Mouse (Mus musculus) limb, embryonic 10.5 days (tissue): Measurements from ENCODE around the gene Aak1. TPM values are rescaled to one million over a fixed set of nuclear protein-coding genes. Genes with fewer than 3 reads are reported as not detected.

Experiments used
- DNase-seq: peaks from one replicate; pipeline ENCODE4 v3.0.0-alpha.2; 2017; ENCODE audit warnings: low spot score
- H3K27ac ChIP-seq: fragments of 300-500 bp; sonication (generic); 2 replicates; pipeline ENCODE4 v1.5.1; 2016; ENCODE audit warnings: mild to moderate bottlenecking
- H3K27me3 ChIP-seq: fragments of 300-500 bp; sonication (generic); 2 replicates; pipeline ENCODE4 v1.6.1; 2016; ENCODE audit warnings: low read depth, mild to moderate bottlenecking; ENCODE audit not compliant: poor library complexity, severe bottlenecking
- H3K36me3 ChIP-seq: fragments of 300-500 bp; sonication (generic); 2 replicates; pipeline ENCODE4 v1.6.1; 2016; ENCODE audit warnings: mild to moderate bottlenecking, moderate library complexity
- H3K4me1 ChIP-seq: fragments of 300-500 bp; sonication (generic); 2 replicates; pipeline ENCODE4 v1.6.1; 2016
- H3K4me3 ChIP-seq: fragments of 300-500 bp; sonication (generic); 2 replicates; pipeline ENCODE4 v1.5.1; 2016; ENCODE audit warnings: mild to moderate bottlenecking, moderate library complexity
- H3K9me3 ChIP-seq: fragments of 300-500 bp; sonication (generic); replicated peaks from 2 replicates; pipeline ENCODE4 v1.6.1; 2016; ENCODE audit warnings: mild to moderate bottlenecking
- WGBS: fragments of 180-500 bp; shearing (Covaris S2); methylation state at CpG from one replicate; pipeline ENCODE4 v1.1.7; 2016; 5-methylcytosine and 5-hydroxymethylcytosine counted together
- polyA plus RNA-seq: library from polyadenylated mRNA; unstranded; fragments of >200 nt; fragmentation: Nextera tagmentation; extraction: Ambion mirVana; gene quantifications from 2 replicates; pipeline ENCODE4 v1.2.1, GENCODE M21; 2016

The Aak1 gene
- polyA plus RNA-seq, 1 experiment from 2014 or later, result 13.3 TPM

DNA sequence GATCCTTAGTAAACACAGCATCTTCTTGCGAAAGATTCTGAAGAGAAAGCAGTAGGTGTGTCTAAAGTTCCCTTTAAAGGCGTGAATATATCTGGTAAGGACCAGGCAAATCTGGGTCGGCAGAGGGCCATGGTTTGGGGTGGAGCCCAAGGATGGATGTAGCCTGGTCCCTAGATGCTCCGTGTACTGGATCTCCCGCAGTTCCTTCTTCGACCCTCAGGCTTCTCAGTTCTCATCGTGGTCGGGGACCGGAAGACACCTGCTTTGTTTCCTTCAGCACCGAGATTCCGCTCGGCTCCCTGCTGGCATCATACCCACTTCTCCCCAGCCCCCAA, 770 bp upstream of the Aak1 start:
- DNase-seq, result no peak
- peaks cover 32% of the 10 kb centered on the region for H3K4me1 ChIP-seq
- H3K4me3 ChIP-seq, result peak overlapping the region; percentile 87
- WGBS, result 1% methylated on average over 12 of the region's 12 CpGs
- peaks cover 4% of the 10 kb centered on the region; the same call in 1 of the 2 replicates for H3K36me3 ChIP-seq
- peak overlapping the region; percentile 94 for H3K27ac ChIP-seq
- no peaks in the 10 kb centered on the region for H3K9me3 ChIP-seq
- H3K27me3 ChIP-seq, result no peaks in the 10 kb centered on the region

DNA sequence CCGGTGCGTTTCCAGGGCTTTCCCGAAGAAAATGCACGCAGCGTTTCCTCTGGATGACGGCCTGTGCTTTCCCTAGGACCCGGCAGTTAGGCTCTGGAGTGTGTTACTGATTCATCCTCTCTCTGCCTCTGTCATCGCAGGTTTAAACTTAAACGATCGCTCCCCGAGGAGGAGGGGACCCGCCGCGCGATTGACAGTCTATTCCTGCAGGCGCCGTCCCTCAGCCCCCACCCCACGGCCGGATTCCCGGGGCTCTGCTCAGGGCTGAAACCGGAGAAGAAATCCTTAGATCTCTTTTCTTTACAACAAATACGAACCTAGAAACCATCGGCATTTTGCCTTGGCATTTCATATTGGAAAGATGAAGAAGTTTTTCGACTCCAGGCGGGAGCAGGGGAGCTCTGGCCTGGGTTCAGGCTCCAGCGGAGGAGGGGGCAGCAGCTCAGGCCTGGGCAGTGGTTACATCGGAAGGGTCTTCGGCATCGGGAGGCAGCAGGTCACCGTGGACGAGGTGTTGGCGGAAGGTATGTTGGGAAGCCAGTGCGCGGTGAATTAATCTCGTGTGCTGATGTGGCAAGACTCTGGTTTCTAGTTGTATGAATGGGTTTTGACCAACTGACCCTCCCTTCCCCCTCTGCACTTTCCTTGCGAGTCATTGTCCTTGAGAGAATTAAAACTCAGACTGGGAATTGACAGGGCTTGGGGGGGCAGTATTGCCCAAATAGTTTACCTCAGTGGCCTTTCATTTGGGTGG, 552 bp downstream of the Aak1 start:
- H3K36me3 ChIP-seq, result peaks cover 13% of the 10 kb centered on the region
- peak; percentile 58 for DNase-seq
- peak overlapping the region; percentile 94 for H3K27ac ChIP-seq
- peaks cover 32% of the 10 kb centered on the region for H3K4me1 ChIP-seq
- no peaks in the 10 kb centered on the region for H3K27me3 ChIP-seq
- under 1% methylated on average over 36 of the region's 36 CpGs for WGBS
- H3K4me3 ChIP-seq, result peak overlapping the region; percentile 87
- no peaks in the 10 kb centered on the region for H3K9me3 ChIP-seq

DNA sequence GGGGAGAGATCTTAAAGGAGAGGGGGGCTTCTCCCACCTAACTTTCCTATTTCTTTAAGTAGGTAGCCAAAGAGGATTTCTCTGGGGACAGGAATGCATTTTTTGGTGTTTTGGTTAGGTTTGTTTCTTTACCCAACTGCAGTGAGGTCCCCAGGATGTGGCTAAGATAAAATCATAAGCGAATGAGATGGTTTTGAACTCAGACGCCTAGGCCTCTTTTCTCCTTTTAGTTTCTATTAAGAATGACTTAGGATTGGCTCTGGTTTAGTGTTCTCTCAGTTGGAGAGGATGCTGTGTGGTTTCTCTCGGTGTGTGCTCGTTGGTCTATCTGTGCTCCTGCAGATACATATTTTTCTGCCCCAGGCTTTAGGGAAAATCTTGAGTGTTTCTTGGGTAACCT, 1.3 kb downstream of the Aak1 start:
- no peaks in the 10 kb centered on the region for H3K27me3 ChIP-seq
- peaks cover 32% of the 10 kb centered on the region for H3K4me1 ChIP-seq
- H3K9me3 ChIP-seq, result no peaks in the 10 kb centered on the region
- peaks cover 18% of the 10 kb centered on the region for H3K36me3 ChIP-seq
- H3K4me3 ChIP-seq, result peak overlapping the region; percentile 87
- H3K27ac ChIP-seq, result peak overlapping the region; percentile 94; the same call in 1 of the 2 replicates
- WGBS, result 50% methylated on average over 4 of the region's 4 CpGs
- DNase-seq, result no peak

DNA sequence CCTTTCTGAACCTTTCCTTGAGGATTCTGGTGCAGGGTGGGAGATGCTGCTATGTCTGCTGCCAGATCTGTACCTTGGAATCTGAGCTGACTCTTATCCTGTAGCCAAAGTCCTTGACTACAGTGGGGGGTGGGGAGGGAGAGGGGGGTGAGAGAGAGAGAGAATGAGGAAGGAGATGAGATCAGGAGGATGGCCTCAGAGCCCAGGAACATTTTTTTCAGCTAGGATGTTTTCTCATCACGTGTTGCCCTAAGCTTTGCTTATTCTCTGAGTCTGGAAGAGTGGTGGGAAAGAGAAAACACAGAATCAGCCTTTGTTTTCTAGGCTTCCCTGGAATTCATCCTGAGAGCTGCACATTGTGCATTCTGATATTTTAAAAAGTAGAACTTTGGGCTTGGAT, 2.2 kb downstream of the Aak1 start:
- no peak for DNase-seq
- H3K27me3 ChIP-seq, result no peaks in the 10 kb centered on the region
- WGBS, result 37% methylated on average over 1 of the region's 1 CpGs

DNA sequence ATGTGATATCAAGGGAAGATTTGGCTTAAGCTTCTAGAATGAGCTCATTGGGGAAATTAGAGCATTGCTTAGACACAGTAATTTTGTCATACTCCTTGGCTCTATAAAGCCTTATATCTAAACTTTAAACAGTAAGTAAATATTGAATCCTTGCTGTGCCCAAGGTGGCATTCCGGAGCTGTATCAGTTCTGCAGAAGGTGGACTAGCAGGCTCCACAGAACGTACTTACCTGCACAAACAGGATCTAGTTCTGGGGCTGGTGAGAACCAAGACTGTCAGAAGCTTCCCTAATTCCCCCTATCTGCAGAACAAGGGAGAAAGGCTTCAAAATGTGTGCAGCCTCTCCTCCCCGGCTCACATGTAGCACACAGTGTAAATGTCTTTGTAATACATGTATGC, 4.6 kb downstream of the Aak1 start:
- DNase-seq, result no peak
- Histone ChIP-seq H3K4me3 (no peak overlapping the region), H3K27me3 (no peaks in the 10 kb centered on the region), H3K27ac (no peak overlapping the region), H3K4me1 (peaks cover 22% of the 10 kb centered on the region), H3K9me3 (no peaks in the 10 kb centered on the region), H3K36me3 (peaks cover 22% of the 10 kb centered on the region)
- WGBS, result 91% methylated on average over 3 of the region's 3 CpGs

More for the DNA sequence above, 2.2 kb downstream of the Aak1 start:
- peak overlapping the region; percentile 87 for H3K4me3 ChIP-seq
- H3K36me3 ChIP-seq, result peaks cover 18% of the 10 kb centered on the region
- peaks cover 32% of the 10 kb centered on the region for H3K4me1 ChIP-seq
- H3K9me3 ChIP-seq, result no peaks in the 10 kb centered on the region
- no peak overlapping the region; the same call in 1 of the 2 replicates for H3K27ac ChIP-seq

DNA sequence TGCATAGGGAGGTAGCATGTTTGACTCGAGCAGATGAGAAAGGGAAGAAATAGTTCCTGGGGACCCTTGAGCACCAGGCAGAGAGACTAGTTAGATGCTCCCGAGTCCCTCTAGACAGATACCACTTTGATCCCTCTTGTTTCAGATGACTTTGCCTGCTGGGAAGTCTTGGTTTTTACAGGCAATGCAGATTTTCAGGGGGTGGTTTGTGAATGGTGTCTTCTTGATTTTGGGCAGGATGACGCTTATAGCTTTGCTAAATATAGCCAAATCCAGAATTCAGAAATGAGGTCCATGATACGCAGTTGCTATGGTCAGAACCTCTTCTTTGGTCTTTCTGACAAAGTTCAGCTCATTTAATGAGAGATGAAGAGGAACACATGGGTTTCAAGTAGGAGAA, 5.6 kb downstream of the Aak1 start:
- no peak overlapping the region for H3K27ac ChIP-seq
- H3K4me1 ChIP-seq, result peaks cover 22% of the 10 kb centered on the region
- WGBS, result 91% methylated on average over 4 of the region's 4 CpGs
- H3K9me3 ChIP-seq, result no peaks in the 10 kb centered on the region
- no peak for DNase-seq
- peaks cover 32% of the 10 kb centered on the region for H3K36me3 ChIP-seq
- H3K27me3 ChIP-seq, result no peaks in the 10 kb centered on the region
- no peak overlapping the region for H3K4me3 ChIP-seq

DNA sequence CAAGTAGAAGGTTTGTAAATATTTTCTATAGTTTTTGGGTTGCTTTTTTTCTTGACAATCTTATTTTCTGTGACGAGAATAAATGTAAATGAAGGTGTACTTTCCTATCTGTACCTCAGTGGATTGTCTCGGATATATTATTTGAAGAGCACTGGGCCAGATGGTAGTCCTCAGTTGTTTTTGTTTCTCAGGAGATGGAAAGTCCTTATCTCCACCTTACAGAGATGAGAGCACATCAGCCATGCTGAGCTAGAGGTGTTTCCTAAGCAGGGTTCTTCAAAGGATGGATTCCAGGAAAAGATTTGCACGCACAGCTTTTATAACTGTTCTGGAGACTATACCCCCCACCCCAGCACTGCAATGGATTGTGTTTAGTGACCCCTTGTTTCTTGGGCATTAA, 9.3 kb downstream of the Aak1 start:
- 95% methylated on average over 3 of the region's 3 CpGs for WGBS
- no peaks in the 10 kb centered on the region for H3K27me3 ChIP-seq
- DNase-seq, result no peak
- H3K27ac ChIP-seq, result no peak overlapping the region
- no peaks in the 10 kb centered on the region for H3K4me1 ChIP-seq
- H3K36me3 ChIP-seq, result peaks cover 42% of the 10 kb centered on the region
- H3K9me3 ChIP-seq, result no peaks in the 10 kb centered on the region
- no peak overlapping the region for H3K4me3 ChIP-seq

DNA sequence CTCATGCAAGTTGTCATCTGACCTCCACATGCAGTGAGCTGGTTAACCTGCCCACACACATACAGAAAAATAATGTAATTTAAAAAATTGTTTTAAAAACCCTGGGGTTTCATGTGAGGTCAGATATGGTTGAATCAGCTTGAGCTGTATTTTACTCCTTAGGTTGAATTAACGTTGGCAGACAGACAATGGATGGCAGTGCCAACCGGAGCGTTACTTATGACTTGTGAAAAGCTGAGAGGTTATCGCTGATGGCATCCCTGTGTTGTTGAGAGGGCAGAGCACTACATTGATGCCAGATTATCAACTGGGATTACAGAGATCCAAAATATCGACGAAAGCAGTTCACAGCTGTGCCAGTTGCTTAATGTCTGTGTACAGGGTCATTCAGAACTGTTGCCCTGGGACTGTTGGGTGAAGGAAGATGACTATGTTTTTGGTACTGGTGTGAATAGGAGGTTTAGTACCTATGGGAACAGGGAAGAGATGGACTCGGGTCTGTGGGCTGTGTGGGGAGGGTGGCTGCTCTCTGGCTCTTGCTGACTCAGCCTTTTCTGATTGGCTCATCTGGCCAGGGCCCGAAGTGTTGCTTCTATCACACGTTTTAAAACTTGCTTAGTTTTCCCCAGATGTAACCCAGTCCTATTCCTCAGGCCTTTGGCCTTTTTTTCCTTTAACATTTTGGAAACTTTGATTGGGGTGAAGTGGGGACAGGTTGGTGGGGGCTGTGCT, 11.6 kb downstream of the Aak1 start:
- no peaks in the 10 kb centered on the region for H3K4me1 ChIP-seq
- no peaks in the 10 kb centered on the region for H3K9me3 ChIP-seq
- no peak overlapping the region for H3K27ac ChIP-seq
- no peak for DNase-seq
- peaks cover 29% of the 10 kb centered on the region for H3K36me3 ChIP-seq
- H3K4me3 ChIP-seq, result no peak overlapping the region
- WGBS, result 93% methylated on average over 9 of the region's 9 CpGs
- no peaks in the 10 kb centered on the region for H3K27me3 ChIP-seq

DNA sequence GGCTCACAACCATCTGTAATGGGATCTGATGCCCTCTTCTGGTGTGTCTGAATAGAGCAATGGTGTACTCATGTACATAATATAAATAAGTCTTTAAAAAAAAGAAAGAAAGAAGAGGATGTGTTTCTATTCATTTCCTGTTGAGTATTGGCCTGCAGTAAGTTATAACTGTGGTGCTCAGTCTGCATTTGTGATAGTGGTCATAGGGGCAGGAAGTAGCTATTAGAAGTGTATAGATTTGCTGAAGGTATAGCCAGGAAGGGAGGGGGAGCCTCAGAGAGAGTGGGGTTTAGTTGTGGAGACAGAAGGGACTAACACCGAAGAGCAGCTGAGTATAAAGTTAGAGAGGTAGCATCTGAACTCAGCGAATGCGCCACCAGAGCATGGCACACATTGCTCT, 15.0 kb downstream of the Aak1 start:
- WGBS, result 92% methylated on average over 3 of the region's 3 CpGs
- Histone ChIP-seq H3K4me1 (no peaks in the 10 kb centered on the region), H3K9me3 (no peaks in the 10 kb centered on the region), H3K27ac (no peak overlapping the region), H3K36me3 (peaks cover 27% of the 10 kb centered on the region), H3K4me3 (no peak overlapping the region), H3K27me3 (no peaks in the 10 kb centered on the region)
- DNase-seq, result no peak

DNA sequence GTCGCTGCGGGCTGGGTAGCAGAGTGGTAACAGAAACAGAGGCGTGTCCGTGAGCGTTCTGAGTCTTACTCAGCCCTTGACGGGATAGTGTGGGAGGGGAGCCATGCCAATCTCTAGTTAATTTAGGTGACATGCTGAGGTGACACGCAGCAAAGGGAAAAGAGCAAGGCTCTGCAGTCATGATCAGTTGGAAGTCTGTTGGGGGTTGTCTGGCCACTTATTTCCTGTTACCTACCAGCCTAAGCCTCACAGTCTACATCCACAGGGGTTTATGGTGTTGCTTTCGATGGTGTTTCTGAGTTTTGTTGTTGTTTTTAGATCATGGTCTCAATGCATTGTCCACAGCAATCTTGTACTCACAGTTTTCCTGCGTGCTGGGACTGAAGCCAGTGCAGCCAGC, 21.0 kb downstream of the Aak1 start:
- Histone ChIP-seq H3K36me3 (peaks cover 15% of the 10 kb centered on the region), H3K27ac (no peak overlapping the region), H3K4me3 (no peak overlapping the region), H3K9me3 (no peaks in the 10 kb centered on the region), H3K4me1 (no peaks in the 10 kb centered on the region), H3K27me3 (no peaks in the 10 kb centered on the region)
- WGBS, result 90% methylated on average over 9 of the region's 9 CpGs
- DNase-seq, result no peak

DNA sequence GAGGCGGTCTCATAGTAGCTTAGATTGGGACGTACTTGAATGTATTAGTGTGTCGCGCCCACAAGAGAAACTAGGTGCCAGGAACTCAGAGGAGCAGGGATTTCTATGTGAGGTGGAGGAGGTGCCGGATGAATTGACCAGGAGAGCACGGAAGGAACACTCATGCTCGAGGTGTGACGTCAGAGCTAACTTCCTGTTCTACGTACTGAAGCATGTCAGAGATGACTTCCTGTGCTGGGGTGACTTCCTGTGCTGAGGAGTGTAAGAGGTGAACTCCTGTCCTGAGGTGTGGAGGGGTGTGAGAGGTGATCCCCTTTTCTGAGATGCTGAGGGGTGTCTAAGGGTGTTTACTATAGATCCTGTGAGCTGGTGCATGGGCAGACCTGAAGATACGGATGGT, 22.5 kb downstream of the Aak1 start:
- Histone ChIP-seq H3K9me3 (no peaks in the 10 kb centered on the region), H3K27me3 (no peaks in the 10 kb centered on the region), H3K27ac (no peak overlapping the region), H3K4me3 (no peak overlapping the region), H3K36me3 (peaks cover 9% of the 10 kb centered on the region), H3K4me1 (no peaks in the 10 kb centered on the region)
- no peak for DNase-seq
- WGBS, result 96% methylated on average over 10 of the region's 10 CpGs

DNA sequence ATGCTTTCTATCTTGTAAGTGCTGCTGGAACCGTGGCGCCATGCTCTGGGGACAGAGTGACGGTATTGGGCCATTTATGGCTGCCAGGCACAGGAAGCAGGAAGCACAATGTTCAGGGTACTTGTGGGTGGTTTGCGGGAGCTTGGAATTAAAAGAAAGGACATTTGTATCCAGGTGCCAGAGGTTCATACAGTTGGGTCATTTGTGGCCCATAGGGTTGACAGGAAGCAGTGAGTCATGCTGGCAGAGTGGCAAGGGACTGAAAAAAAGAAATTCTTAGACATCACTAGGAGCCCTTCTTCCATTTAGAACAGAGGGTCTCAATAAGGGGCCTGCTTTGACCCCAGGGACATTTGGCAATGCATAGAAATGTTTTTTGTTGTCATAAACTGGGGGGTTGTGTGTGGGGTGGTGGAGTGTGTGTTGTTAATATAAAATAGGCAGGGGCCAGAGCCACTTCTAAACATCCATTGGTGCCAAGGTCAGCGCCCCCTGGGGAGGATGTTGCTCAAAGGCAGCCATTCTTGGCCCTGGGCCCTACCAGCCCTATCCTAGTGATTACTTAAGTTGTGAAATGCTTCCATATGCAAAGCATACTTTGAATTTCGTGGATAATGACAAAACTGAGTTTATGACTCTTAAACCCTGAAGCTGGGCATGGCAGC, 25.5 kb downstream of the Aak1 start:
- H3K27me3 ChIP-seq, result no peaks in the 10 kb centered on the region

DNA sequence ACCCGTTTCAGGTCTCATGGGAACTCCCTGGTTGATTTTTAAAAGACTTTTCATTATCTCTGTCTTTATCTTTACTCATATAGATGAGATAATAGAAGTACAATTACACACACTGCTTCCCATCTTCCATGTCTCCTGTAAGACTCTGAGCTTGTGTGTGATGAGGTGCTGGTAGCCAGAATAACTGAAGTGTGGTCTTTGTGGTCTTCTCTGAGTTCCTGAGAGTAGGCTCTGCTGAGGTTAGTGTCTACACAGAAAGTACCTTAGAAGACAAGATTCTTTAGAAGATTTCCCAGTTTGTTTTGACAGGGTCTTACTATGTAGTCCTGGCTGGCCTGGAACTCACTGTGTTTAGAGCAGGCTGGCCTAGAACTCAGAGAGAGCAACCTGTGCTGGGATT, 27.1 kb downstream of the Aak1 start:
- H3K4me3 ChIP-seq, result no peak overlapping the region
- no peak overlapping the region for H3K27ac ChIP-seq
- peaks cover 8% of the 10 kb centered on the region for H3K36me3 ChIP-seq
- 55% methylated on average over 1 of the region's 1 CpGs for WGBS
- H3K9me3 ChIP-seq, result no peaks in the 10 kb centered on the region
- H3K27me3 ChIP-seq, result no peaks in the 10 kb centered on the region
- no peak for DNase-seq
- H3K4me1 ChIP-seq, result no peaks in the 10 kb centered on the region

More for the DNA sequence above, 25.5 kb downstream of the Aak1 start:
- Histone ChIP-seq H3K4me3 (no peak overlapping the region), H3K9me3 (no peaks in the 10 kb centered on the region), H3K4me1 (no peaks in the 10 kb centered on the region), H3K36me3 (peaks cover 11% of the 10 kb centered on the region), H3K27ac (no peak overlapping the region)
- 89% methylated on average over 6 of the region's 6 CpGs for WGBS
- DNase-seq, result no peak
